Mouse (Mus musculus): ENCODE measurements around the gene Glrx5. TPM values are rescaled to one million over a fixed set of nuclear protein-coding genes. Genes with fewer than 3 reads are reported as not detected.

Gene Glrx5
- polyA plus RNA-seq, 1 experiment from 2014 or later: 188 TPM

DNA sequence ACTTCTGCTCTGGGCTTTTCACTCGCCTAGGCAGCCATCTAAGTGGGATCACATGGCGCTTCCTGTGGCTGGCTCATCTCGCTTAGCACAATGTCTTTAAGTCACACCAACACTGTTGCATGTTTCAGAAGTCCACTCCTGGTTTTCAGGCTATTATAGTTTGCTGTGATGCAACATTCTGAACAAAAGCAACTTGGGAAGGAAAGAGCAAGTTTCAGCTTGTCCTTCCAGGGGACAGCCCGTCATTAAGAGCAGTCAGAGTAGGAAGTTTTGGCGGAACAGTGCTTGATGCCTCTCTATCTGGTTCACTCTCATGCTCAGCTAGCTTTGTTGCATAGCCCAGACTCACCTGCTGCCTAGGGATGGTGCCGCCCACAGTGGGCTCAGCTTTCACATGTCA lies 59.1 kb downstream of the Glrx5 start:
- DNase-seq (ENCODE audit: low spot score) (no peak), ATAC-seq (replicated peaks; ENCODE audit: insufficient number of reproducible peaks, low FRiP score, low TSS enrichment, low read depth) (no peak)
- Histone ChIP-seq H3K9me3 (replicated peaks; ENCODE audit: control insufficient read depth, low read length) (no peaks in the 10 kb centered on the region), H3K4me3 (ENCODE audit: low read depth, low read length) (no peak overlapping the region), H3K9ac (replicated peaks; ENCODE audit: low read length) (no peak overlapping the region), H3K36me3 (replicated peaks; ENCODE audit: control insufficient read depth, insufficient read depth, low read depth, low read length) (no peaks in the 10 kb centered on the region), H3K4me2 (ENCODE audit: low read depth, low read length) (no peak overlapping the region), H3K4me1 (ENCODE audit: control insufficient read depth, insufficient read depth, low read length) (no peaks in the 10 kb centered on the region), H3K27me3 (ENCODE audit: control insufficient read depth, insufficient read depth, low read length) (no peaks in the 10 kb centered on the region), H3K27ac (replicated peaks; ENCODE audit: low read depth, low read length) (no peak overlapping the region)
- 82% methylated on average over 6 of the region's 6 CpGs for WGBS

Small RNA genes within 50 kb of the gene (microRNA-seq; reads per million reads assigned to microRNA genes)
- 1.4 reads per million for gene Mir3069 (ENCODE audit: borderline number of aligned reads)

Other genes starting within 250 kb of the Glrx5 start
- gene Clmn, start 167.6 kb upstream of the Glrx5 start, polyA plus RNA-seq (2014; fragmentation: Nextera tagmentation; extraction: Ambion mirVana): 3.8 and 4.1 TPM in 2 replicates
- gene Syne3, start 22.9 kb upstream of the Glrx5 start, polyA plus RNA-seq (2014; fragmentation: Nextera tagmentation; extraction: Ambion mirVana): 0.08 and 0.39 TPM in 2 replicates
- gene Tcl1b2, start 113.3 kb downstream of the Glrx5 start, polyA plus RNA-seq (2014; fragmentation: Nextera tagmentation; extraction: Ambion mirVana): not detected in 2 replicates
- gene Tcl1b1, start 127.0 kb downstream of the Glrx5 start, polyA plus RNA-seq (2014; fragmentation: Nextera tagmentation; extraction: Ambion mirVana): not detected in 2 replicates
- not detected in 2 replicates for gene Tcl1b5, start 143.7 kb downstream of the Glrx5 start, polyA plus RNA-seq (2014; fragmentation: Nextera tagmentation; extraction: Ambion mirVana)
- gene Tcl1b3, start 158.4 kb downstream of the Glrx5 start, polyA plus RNA-seq (2014; fragmentation: Nextera tagmentation; extraction: Ambion mirVana): not detected in 2 replicates
- gene Tcl1b4, start 169.3 kb downstream of the Glrx5 start, polyA plus RNA-seq (2014; fragmentation: Nextera tagmentation; extraction: Ambion mirVana): not detected in 2 replicates
- gene Tcl1, start 190.1 kb downstream of the Glrx5 start, polyA plus RNA-seq (2014; fragmentation: Nextera tagmentation; extraction: Ambion mirVana): not detected in 2 replicates